Mouse (Mus musculus) cerebellum, adult 9-10 months (tissue): ENCODE measurements at regions not wholly inside any gene's neighbourhood (a gene's known extent, or its start where the extent isn't known, plus 50 kb on each side); places are given as distances from the start of the nearest gene placed in this dataset.

Source experiments
- DNase-seq: peaks from one replicate; pipeline ENCODE4 v3.0.0; 2022

- DNase-seq = no peak
Observed at GRCm38 (mm10) chr7:69564432-69564831, 802.1 kb downstream of the Nr2f2 start.

GRCm38 (mm10) chr7:69554776-69555175, 805.7 kb upstream of the Arrdc4 start:
- no peak for DNase-seq

- no peak for DNase-seq
Observed at GRCm38 (mm10) chr7:69553981-69554380, 804.9 kb upstream of the Arrdc4 start.

GRCm38 (mm10) chr7:69536072-69536471, 787.0 kb upstream of the Arrdc4 start:
- DNase-seq = no peak

- no peak for DNase-seq
Observed at GRCm38 (mm10) chr7:69513966-69514365, 764.9 kb upstream of the Arrdc4 start.

- no peak for DNase-seq
Observed at GRCm38 (mm10) chr7:69510389-69510788, 761.3 kb upstream of the Arrdc4 start.

GRCm38 (mm10) chr7:69493062-69493930, 744.3 kb upstream of the Arrdc4 start:
- no peak for DNase-seq

GRCm38 (mm10) chr7:69490566-69491466, 741.8 kb upstream of the Arrdc4 start:
- peak; percentile 22 for DNase-seq

- no peak for DNase-seq
Observed at GRCm38 (mm10) chr7:69488630-69489029, 739.6 kb upstream of the Arrdc4 start.

GRCm38 (mm10) chr7:69487111-69487510, 738.1 kb upstream of the Arrdc4 start:
- DNase-seq = no peak

- DNase-seq = no peak
Observed at GRCm38 (mm10) chr7:69484552-69484951, 735.5 kb upstream of the Arrdc4 start.
